Mouse (Mus musculus) heart, embryonic 16.5 days (tissue): ENCODE measurements at regions not wholly inside any gene's neighbourhood (a gene's known extent, or its start where the extent isn't known, plus 50 kb on each side); places are given as distances from the start of the nearest gene placed in this dataset.

Experiments used
- ATAC-seq: fragments of 200-750 bp; cut with Nextera tagmentation; replicated peaks from 2 replicates; pipeline ENCODE4 v1.8.0; 2017; ENCODE audit warnings: moderate number of reproducible peaks; ENCODE audit not compliant: insufficient read depth, low FRiP score; ENCODE audit errors: extremely low read depth
- H3K27ac ChIP-seq: fragments of 300-500 bp; sonication (generic); 2 replicates; pipeline ENCODE4 v1.5.1; 2014; ENCODE audit warnings: mild to moderate bottlenecking, low read length, control low read depth, moderate library complexity
- H3K27me3 ChIP-seq: fragments of 300-500 bp; sonication (generic); 2 replicates; pipeline ENCODE4 v1.6.1; 2014; ENCODE audit warnings: low read length, mixed read lengths; ENCODE audit not compliant: control insufficient read depth, insufficient read depth
- H3K36me3 ChIP-seq: fragments of 300-500 bp; sonication (generic); 2 replicates; pipeline ENCODE4 v1.6.1; 2014; ENCODE audit not compliant: control insufficient read depth, insufficient read depth
- H3K4me1 ChIP-seq: fragments of 300-500 bp; sonication (generic); 2 replicates; pipeline ENCODE4 v1.6.1; 2014; ENCODE audit warnings: low read length, mixed read lengths; ENCODE audit not compliant: control insufficient read depth, insufficient read depth
- H3K4me2 ChIP-seq: fragments of 300-500 bp; sonication (generic); 2 replicates; pipeline ENCODE4 v1.6.1; 2014; ENCODE audit warnings: low read depth, mild to moderate bottlenecking, control low read depth, low read length
- H3K4me3 ChIP-seq: fragments of 300-500 bp; sonication (generic); 2 replicates; pipeline ENCODE4 v1.5.1; 2014; ENCODE audit warnings: mild to moderate bottlenecking, control low read depth, low read length
- H3K9ac ChIP-seq: fragments of 300-500 bp; sonication (generic); 2 replicates; pipeline ENCODE4 v1.6.1; 2014; ENCODE audit warnings: low read length, control low read depth
- H3K9me3 ChIP-seq: fragments of 300-500 bp; sonication (generic); replicated peaks from 2 replicates; pipeline ENCODE4 v1.6.1; 2016; ENCODE audit warnings: low read length; ENCODE audit not compliant: control insufficient read depth
- WGBS: fragments of 180-500 bp; shearing (Covaris S2); extraction: QIAGEN DNeasy Blood & Tissue Kit; methylation state at CpG from one replicate; pipeline ENCODE4 v1.1.7; 2014; 5-methylcytosine and 5-hydroxymethylcytosine counted together

DNA sequence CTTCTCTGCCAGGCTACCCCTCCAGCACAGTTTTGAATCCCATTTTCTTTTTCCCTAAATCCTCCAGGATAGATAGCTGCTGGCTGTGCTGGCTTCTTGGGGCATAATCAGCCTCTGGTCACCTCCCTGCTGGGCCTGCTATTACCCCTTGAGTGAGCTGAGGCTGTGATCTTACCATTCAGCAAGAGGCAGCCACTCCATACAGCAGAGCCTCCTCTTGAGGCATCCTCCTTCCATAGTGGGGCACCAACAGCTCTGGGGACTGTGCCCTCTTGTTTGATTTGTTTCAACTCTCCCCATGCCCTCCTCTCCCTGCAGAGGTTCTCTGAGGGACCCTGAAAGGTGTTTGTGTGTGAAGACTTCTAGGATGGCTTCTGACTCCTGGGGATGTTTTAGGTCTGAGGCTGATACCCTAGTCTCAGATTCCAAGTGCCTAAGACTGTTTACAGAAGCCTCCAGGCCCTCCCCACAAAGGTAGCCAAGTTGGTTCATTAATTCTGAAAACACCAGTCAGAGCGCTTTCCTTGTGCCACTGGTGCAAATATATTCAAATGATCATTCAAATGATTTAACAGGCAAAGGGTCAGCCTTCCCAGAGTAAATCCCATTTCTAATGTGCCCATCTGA lies 343.9 kb downstream of the Eipr1 start:
- Histone ChIP-seq H3K36me3 (no peaks in the 10 kb centered on the region), H3K4me2 (no peak overlapping the region; the same call in 1 of the 2 replicates), H3K27ac (no peak overlapping the region), H3K27me3 (no peaks in the 10 kb centered on the region), H3K4me3 (no peak overlapping the region), H3K4me1 (peaks cover 8% of the 10 kb centered on the region), H3K9me3 (no peaks in the 10 kb centered on the region), H3K9ac (no peak overlapping the region)
- ATAC-seq = no peak
- 76% methylated on average over 1 of the region's 1 CpGs for WGBS

- Histone ChIP-seq H3K9ac (peak overlapping the region; percentile 28; the same call in 1 of the 2 replicates), H3K4me1 (peaks cover 8% of the 10 kb centered on the region), H3K4me3 (no peak overlapping the region), H3K9me3 (no peaks in the 10 kb centered on the region), H3K27me3 (no peaks in the 10 kb centered on the region), H3K4me2 (peak overlapping the region; percentile 30), H3K27ac (no peak overlapping the region), H3K36me3 (no peaks in the 10 kb centered on the region)
- WGBS = 12% methylated on average over 16 of the region's 16 CpGs
- 0 out of 2 replicates have a peak, but pooled peaks have one; percentile 18 for ATAC-seq
These were observed 344.7 kb downstream of the Eipr1 start for GRCm38 (mm10) chr12:29096033-29096913.

DNA sequence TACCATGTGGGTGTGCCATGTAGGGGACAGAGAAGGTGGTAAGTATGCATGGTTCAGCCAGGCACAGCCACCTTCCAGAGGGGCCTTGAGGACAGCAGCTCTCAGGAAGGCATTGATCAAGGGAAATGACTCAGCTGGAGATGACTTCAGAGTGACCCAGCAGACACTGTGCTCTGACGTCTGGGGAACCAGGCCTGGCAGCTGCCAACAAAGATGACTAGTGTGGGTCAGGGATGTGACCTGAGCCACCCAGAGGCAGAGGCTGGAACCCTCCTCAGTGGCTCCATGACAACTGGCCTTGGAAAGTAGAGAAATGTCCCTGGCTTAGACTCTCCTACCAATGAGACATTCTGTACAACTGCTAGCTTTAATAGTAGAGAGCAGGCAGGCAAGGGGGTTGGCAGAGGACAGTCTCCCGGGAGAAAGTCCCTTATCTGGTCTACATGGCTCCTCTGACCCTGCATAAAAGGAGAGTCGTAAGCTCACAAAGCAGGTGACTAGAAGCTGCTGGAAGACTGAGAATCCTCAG lies 348.5 kb downstream of the Eipr1 start:
- Histone ChIP-seq H3K4me1 (peaks cover 8% of the 10 kb centered on the region), H3K27ac (no peak overlapping the region), H3K9me3 (peaks cover 5% of the 10 kb centered on the region; the same call in 1 of the 2 replicates), H3K27me3 (no peaks in the 10 kb centered on the region), H3K9ac (no peak overlapping the region), H3K4me2 (no peak overlapping the region), H3K4me3 (no peak overlapping the region), H3K36me3 (no peaks in the 10 kb centered on the region)
- no peak for ATAC-seq
- 37% methylated on average over 3 of the region's 3 CpGs for WGBS

- no peak for ATAC-seq
- Histone ChIP-seq H3K9me3 (peaks cover 1% of the 10 kb centered on the region; the same call in 1 of the 2 replicates), H3K4me1 (no peaks in the 10 kb centered on the region), H3K4me3 (no peak overlapping the region), H3K36me3 (no peaks in the 10 kb centered on the region), H3K27ac (no peak overlapping the region), H3K27me3 (no peaks in the 10 kb centered on the region), H3K9ac (no peak overlapping the region), H3K4me2 (no peak overlapping the region)
- WGBS = 68% methylated on average over 16 of the region's 16 CpGs
These were observed 355.5 kb downstream of the Eipr1 start for GRCm38 (mm10) chr12:29106893-29107719.

DNA sequence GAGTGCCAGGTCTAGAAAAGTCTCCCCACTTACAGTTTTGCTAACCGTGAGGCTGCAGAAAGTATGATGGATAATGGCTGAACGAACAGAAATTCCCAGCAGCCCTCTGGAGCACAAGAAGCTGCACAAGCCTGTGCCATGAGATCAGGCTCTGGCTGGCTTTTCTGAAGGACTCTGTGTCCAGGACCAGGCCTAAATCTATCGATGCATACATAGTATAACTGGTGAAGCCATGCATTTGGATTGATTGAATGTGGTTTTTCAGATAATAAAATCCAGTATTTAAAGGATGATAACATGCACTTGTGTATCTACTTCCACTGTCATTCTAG lies 356.1 kb downstream of the Eipr1 start:
- Histone ChIP-seq H3K4me3 (no peak overlapping the region), H3K4me2 (no peak overlapping the region), H3K27me3 (no peaks in the 10 kb centered on the region), H3K36me3 (no peaks in the 10 kb centered on the region), H3K4me1 (no peaks in the 10 kb centered on the region), H3K27ac (no peak overlapping the region), H3K9me3 (no peaks in the 10 kb centered on the region), H3K9ac (no peak overlapping the region)
- WGBS = 73% methylated on average over 3 of the region's 3 CpGs
- ATAC-seq = no peak

- Histone ChIP-seq H3K36me3 (no peaks in the 10 kb centered on the region), H3K9ac (no peak overlapping the region), H3K4me1 (peaks cover 5% of the 10 kb centered on the region; the same call in 1 of the 2 replicates), H3K27me3 (no peaks in the 10 kb centered on the region), H3K4me2 (no peak overlapping the region), H3K9me3 (no peaks in the 10 kb centered on the region), H3K4me3 (no peak overlapping the region), H3K27ac (no peak overlapping the region)
- no peak for ATAC-seq
- 45% methylated on average over 2 of the region's 2 CpGs for WGBS
These were observed 366.7 kb downstream of the Eipr1 start for GRCm38 (mm10) chr12:29118336-29118735.

DNA sequence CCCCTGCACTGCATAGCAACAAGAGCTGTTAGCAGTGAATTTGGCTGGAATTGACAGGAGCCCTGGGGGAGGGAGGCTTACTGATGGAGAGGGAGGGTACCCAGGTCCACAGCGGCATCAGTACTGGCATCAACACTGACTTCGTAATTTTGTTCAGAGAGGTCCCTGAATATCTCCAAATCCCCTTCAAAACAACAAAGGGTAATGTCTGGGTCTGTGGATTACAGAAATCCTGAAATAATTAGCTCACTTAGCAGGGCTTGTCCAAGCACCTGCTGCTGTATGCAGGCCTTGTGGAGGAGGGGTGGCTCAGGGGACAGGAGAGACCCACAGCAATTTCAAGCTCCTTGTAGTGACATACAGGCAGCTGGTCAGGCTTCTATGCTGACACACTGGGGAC lies 369.6 kb downstream of the Eipr1 start:
- WGBS = 93% methylated on average over 2 of the region's 2 CpGs
- Histone ChIP-seq H3K4me1 (peaks cover 2% of the 10 kb centered on the region; the same call in 1 of the 2 replicates), H3K9ac (no peak overlapping the region), H3K36me3 (no peaks in the 10 kb centered on the region), H3K27me3 (no peaks in the 10 kb centered on the region), H3K4me3 (no peak overlapping the region), H3K27ac (no peak overlapping the region), H3K9me3 (no peaks in the 10 kb centered on the region), H3K4me2 (no peak overlapping the region)
- no peak for ATAC-seq

DNA sequence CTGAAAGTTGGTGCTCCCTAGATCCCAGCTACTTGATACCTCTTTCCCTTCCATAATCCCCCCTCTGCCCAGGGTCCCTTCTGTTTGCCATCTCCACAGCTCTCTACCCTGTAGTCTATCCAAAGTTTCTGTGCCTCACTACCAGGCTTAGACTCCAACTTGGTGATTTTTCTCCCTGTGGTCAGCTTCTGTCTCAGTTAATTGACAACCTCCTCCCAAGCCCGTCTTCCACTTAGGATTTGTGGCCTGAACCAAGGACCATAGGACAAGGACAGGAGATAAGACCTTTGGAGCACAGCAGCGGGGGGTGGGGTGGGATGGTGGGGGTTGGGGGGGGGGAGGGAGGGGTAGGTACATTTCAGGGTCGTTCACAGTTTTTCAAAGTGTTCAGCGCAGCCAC lies 371.3 kb downstream of the Eipr1 start:
- Histone ChIP-seq H3K27me3 (no peaks in the 10 kb centered on the region), H3K9me3 (no peaks in the 10 kb centered on the region), H3K4me3 (no peak overlapping the region), H3K27ac (no peak overlapping the region), H3K36me3 (no peaks in the 10 kb centered on the region), H3K4me2 (no peak overlapping the region), H3K4me1 (no peaks in the 10 kb centered on the region), H3K9ac (no peak overlapping the region)
- ATAC-seq = no peak
- 52% methylated on average over 4 of the region's 4 CpGs for whole genome bisulfite sequencing
